Mouse (Mus musculus) adrenal gland, postnatal 14 days (tissue): ENCODE data around the gene Lysmd4. TPM values are rescaled to one million over a fixed set of nuclear protein-coding genes. Genes with fewer than 3 reads are reported as not detected.
"Not testable (repeated sequence)": the region's sequence is repeated elsewhere in the genome, so short reads cannot be mapped to it uniquely, and the experiment has no call there.

ENCODE experiments used
- DNase-seq: peaks from one replicate; pipeline ENCODE4 v3.0.0; 2021; ENCODE audit warnings: mixed read lengths
- total RNA-seq: library from RNA; stranded (reverse); gene quantifications from 2 replicates; pipeline ENCODE4 v1.2.3, GENCODE M21; 2021

Gene Lysmd4
- total RNA-seq, 1 experiment from 2014 or later: 9.3 TPM

DNA sequence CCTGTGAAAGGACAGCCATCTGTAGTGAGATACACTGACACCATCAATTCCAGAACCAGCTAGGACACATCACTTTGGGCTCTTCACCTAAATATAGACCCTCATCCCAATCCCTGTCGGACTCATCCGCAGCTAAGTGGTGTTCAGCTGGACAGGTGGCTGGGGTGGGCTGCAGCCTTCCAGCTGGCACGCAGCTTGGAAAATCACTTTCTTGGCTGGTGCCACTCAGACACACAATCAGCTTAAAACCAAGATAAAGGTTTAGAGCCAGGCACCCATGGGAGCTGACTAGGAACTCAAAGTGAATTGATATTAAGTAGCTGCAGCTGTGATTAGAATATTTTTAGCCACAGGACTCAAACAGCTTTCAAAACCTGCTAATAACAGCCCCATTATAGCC lies 7.9 kb downstream of the Lysmd4 start:
- no peak for DNase-seq

DNA sequence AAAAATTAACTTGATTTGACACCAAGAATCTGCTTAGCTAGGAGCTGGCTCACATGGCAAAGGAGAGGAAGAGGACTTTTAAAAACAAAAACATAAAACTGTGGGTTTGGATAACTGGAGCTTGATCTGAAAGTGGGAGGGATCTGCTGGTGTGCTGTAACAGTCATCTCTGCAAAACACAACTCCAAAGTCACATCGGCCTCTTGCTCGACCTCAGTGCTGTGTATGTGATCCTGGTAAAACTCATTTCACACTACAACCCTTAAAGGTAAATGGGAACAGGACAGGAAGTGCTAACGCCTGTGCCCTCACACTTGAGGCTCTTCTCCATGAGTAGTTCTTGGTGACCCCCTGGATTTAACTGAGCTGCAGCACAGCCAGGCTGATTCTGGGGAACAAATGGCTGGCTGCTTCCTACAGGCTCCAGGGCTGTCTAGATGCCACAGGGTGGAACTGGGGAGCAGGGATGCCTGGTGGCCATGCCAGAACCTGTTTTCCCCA lies 8.3 kb downstream of the Lysmd4 start:
- no peak for DNase-seq

DNA sequence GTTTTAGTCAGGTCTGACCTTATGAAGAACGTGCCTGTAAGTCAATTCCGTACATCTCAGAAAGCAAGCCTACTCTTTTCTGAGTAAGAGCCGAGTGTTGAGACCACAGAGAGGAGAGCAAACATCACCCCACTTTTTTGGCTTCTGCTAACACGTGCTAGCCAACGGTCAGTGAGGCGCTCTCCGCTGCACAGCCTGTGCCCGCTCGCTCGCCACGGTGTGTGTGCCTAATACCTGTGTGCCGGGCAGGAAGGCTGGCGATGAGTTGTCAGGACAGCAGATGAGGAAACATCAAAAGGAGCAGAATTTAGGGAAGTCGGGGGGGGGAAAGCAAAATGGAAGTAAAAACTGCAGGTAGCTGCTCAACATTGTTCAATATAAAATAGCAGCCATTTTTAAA lies 10.2 kb downstream of the Lysmd4 start:
- DNase-seq: no peak

DNA sequence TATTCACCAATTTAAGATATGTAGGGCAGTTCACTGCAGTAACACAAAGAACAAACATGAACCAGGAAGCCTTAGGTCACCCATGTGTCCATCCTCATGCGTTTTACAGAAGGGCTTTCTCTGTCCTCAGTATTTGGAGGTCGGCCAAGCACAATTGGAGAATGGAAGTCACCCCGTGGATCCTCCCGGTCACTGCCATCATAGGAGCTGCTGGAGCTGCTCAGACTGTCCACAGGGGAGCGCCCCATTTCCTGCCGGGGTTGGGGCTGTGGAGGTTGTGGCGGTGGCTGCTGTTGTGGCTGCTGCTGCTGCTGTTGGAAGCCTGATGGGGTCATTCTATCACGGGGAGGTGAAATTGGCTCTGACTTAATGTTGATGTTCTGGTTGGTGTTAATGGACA lies 12.5 kb downstream of the Lysmd4 start:
- DNase-seq: peak; percentile 54

DNA sequence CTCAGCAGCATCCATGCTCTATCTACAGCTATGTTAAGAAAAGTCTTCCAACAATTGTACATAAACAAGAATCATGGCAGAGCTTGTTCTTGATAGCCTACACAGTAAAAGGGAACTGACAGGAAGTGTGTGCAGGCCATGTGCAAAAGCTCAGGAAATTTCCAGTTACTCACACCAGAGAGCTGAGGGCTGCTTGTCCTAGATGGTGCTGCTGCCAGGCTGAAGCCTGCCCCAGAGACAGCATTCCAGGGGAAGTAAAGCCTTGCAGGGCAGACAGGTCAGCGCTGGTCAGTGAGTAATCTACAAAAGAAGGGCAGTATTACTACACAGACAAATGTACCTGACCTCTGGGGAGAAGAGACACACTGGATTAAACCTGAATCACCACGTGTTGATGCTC lies 14.0 kb downstream of the Lysmd4 start:
- DNase-seq: no peak

DNA sequence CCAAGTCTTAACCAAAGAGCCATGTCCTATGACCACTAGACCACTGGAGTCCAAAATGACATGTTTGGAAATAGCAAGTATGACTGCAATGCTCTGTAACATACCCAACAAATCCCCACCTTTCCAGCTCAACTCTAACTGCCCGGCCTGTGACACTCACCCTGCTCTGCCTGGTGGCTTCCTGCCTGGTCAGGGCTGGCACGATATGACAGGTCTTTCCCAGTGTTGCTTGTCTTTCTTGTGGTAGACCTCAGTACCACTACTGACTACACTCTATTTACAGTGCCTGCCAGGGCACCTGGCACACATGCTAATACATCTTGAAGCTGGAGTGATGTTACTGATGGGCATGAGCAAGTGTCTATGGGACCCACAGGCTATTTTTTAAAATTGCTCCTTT lies 15.4 kb downstream of the Lysmd4 start:
- no peak for DNase-seq

DNA sequence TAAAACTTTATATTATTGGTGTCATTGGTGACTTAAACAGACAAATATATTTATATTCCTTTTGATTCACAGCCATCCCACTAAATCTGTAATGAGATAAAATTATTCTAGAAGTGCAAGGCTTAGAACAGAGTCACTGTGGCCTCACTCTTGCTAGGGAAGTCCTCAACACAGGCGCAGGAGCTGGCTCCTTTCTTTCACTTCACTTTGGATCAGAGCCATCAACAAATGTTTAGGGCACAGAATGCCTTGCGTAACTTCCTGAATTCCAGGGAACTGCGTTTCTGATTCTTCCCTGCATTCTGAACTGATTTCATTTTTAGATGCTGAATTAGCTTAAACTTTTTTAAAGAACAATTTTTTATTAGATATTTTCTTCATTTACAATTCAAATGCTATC lies 19.6 kb downstream of the Lysmd4 start:
- no peak for DNase-seq

DNA sequence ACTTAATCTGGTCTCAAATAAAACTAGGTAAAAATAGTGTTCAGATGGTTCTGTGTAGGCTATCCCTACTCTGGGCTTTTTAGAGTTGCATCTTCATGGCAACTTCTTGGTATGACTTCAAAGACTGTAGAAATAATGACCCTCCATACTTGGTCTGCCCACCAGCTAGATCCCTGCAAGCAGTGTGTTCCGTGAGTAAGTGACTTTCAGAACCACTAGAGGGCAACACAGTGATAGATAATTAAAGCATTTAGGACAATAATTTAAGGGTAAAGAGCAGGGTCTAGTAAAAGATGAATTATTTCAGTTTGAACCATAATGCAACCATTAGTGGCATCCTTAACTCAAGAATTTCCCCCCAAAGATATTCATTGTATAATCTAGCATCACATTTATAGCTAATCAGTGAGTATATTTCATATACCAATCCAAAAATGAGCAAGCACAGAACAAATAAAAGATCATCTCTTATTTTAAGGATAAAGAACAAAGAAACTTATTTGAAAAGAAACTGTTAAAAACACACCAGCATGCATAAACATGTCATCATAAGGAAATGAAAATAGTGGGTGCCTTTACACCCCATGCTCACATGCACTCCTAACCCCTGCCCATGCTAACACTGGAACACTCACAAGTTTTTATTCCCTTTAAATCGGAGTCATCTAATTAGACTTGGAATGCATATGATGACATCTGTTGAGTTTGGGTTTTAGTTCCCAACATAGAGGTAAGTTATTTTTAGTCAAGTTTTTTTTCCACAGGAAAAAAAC lies 21.0 kb downstream of the Lysmd4 start:
- DNase-seq: no peak

DNA sequence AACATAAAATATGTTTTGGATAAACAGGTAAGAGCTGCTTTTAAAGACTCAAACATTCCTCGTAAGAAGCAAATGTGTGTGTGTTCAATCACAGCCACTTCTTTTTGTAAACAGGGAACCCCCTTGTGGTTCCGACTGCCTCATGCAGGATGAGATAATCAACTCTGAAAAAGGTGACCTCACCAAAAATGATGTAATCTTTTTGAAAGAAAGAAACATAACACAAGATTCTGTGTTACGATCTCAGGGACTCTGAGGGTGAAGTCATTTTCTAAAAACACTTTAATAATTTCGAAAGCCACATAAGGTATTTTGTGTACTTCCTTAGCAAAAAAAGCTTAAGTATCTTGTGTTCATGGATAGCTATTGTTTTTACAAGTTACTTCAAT lies 21.5 kb downstream of the Lysmd4 start:
- DNase-seq: no peak

DNA sequence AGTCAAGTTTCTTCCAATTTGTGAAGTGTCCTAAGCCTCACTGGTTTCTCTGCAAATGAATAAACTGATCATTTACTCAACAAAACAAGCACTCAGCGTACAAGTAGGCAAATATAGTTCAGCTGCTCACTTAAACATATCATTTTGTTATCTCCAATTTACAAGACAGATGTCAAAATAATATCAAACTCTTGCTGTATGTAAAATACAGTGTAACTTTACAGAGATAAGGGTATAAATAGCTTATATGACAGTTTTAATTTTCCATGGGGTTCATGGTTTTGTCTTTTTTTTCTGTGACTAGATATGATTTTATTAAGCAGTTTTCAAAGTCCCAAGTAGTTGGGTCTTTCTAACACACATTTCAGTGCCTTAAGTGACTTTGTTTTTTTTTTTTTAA lies 22.9 kb downstream of the Lysmd4 start:
- DNase-seq: no peak

DNA sequence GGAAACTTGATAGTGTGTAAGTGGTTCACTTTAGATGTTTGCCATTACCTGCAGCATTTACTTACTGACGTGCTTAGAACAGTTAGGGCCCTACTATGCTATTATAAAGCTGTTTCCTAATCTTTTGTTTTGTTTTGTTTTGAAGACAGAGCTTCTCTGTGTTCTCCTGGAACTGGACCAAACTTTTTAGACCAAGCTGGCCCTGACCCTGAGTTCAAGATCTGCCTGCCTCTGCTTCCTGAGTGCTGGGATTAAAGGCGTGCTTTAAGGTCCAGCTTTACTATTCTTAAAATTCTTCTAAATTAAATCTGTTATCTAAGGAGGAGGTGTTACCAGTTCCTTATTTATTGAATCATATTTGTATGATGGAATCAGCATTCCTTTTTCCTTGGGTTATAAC lies 23.7 kb downstream of the Lysmd4 start:
- DNase-seq: no peak

DNA sequence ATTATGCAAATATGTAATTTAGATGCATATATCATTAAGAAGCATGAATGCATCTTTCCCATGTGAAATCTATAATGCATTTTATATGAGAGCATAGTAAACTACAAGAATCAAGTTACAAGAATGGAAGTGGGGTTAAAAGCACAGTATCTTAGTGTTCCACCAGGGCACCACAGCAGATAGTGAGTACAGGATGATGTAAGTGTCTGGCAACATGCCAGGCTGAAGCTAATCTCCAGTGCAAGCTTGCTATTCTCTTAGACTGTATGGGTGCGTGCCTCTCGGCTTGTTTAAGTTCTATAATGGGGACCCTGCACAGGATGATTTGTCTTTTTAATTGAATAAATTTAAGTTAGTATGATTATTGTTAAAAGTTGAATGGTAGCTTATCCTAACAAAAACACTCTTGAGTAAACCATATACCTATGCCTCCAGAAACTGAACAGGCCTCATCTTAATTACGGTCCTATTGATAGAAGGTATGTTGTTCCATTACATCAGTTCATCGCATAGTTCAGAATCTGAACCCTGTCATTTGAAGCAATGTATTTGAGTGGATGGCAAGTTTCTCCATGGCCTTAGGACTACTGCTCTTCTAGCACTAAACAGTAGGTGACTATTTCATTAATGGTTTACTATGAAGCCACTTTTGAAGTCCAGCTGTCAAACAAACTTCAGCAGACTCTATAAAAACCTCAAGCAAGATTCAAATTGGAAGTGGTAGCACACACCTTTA lies 37.7 kb downstream of the Lysmd4 start:
- DNase-seq: peak; percentile 87

DNA sequence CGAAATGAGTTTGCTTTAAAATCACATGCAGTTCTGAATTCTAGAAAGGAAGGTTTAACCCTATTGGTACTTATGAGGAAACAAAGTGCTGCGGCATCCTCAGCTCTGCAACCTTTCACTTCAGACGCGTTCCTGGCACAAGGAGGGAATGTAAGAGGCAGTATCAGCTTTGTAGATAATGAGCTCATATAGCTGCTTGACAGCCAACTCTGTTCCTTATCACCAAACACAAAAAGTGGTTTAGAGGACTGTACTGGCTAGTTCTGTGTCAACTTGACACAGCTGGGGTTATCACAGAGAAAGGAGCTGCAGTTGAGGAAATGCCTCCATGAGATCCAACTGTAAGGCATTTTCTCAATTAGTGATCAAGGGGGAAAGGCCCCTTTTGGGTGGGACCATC lies 48.1 kb downstream of the Lysmd4 start:
- not testable (repeated sequence) for DNase-seq

DNA sequence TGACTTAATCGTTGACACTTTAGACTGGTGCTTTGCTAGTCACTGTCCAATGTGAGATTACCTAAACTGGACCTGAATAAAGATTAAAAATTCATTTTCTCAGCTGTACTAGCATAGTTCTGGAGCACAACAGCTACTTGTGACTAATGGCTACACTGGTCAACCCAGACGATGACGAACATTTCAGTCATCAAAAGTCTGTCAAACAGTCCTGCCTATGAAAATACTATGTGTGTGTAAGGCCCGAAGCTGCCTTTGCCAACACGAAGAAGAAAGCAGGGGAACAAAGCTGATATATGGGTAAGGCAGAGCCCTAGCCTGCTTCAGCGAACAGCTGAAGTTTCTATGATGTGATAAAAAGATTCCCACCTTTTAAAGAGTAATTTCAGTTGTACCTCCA lies 61.2 kb downstream of the Lysmd4 start:
- DNase-seq: no peak

DNA sequence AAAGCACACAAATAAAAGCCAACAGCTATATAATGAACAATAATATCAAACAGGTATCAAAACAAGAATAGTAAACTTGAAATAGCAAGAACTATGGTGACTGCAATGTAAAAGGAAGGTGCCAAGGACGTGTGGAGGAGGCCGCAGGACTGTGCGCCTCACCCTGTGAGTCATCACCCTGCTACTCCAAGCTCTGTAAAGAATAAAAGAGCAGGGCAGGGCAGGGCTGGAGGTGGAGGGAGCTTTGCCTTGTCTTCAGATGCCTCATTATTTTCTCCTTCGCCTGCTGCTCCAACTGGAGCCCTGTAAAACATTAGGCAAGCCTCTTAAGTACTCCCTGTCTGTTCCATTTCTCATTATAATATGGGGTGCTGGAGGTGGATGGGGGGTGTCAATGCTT lies 65.1 kb downstream of the Lysmd4 start:
- peak; percentile 41 for DNase-seq

DNA sequence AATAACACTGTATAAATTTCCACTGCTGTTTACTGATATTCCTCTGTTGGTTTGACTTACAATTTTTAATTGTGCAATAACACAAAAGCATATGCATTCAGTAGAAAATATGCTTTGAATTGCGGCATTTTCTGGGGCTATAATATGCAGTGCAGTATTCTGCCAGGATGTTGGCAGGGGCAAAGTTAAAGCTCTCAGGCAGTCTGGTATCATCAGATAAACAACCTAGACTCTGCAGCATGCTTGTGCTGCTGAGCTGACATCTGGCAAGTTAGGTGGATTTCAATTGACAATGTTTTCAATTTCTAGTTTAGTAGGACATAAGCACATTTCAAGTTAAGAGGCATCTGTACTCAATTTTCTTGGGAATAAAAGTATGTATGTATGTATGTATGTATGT lies 69.0 kb downstream of the Lysmd4 start:
- no peak for DNase-seq

DNA sequence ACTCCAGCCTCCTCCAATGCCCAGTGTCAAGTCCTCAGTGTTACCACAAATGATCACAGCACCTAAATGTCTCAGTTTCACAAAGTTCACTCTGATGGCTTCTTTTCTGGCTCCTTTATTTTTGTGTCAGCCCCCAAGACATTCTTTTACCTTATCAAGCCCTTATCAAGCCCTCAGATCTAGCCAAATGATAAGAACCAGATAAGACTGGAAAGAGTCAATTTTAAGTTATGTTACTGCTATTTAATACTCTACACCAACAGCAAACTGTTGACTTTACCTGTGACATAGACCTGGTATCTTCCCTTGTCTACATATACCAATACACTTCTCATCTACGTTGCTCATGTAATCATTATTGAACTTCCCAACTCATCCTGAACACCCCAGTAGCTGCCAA lies 74.1 kb downstream of the Lysmd4 start:
- DNase-seq: no peak

DNA sequence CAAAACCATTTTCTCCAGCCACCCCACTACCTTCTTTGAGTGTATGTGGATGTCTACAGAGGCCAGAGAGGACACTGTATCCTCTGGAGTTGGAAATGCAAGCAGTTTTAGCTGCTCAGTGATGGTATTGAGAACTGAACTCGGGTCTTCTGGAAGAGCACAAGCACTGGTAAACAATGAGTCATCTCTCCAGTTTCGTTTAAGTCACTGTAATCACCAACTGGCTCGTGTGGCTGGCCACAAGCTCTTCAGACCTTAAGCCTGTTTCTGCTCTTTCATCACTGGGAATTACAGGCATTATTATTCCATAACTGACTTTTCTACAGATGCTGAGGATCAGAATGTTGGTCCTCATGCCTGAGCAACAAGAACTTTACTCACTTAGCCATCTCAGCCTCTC lies 82.6 kb downstream of the Lysmd4 start:
- DNase-seq: no peak

DNA sequence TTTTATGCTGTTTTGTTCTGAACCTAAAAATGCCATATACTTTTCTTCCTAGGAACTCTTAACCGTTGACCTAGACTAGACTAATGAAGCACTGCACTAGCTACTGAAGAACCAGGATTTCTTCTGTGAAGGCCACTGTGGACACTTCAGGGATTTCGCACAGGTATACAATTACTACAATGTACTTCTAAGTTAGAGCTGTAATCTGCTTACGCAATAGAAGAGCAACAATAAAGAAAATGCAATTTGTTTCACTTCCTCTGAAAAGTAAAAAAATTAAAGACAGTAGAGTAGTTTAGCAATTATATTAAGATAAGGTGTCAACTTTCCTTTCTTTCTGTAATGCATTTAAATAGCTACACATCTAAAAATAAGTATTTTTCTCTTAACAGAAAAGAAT lies 84.7 kb downstream of the Lysmd4 start:
- no peak for DNase-seq

DNA sequence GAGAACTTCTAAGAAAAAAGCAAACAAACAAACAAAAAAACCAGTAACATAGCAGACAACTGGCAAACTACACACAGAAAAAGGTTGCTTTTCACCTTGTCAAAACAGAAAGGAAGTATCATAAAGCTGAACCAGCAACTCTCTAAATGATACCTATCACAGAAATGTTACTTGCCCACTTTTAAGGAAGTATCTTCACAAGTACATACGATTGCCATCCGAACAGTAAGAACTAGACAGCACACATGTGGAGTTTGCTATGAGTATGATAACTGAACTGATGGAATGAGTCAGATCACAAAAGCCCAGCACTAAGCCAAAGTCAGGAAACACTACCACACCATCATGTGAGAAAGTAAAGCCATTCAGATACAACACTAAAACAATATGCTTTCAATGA lies 85.8 kb downstream of the Lysmd4 start:
- no peak for DNase-seq

DNA sequence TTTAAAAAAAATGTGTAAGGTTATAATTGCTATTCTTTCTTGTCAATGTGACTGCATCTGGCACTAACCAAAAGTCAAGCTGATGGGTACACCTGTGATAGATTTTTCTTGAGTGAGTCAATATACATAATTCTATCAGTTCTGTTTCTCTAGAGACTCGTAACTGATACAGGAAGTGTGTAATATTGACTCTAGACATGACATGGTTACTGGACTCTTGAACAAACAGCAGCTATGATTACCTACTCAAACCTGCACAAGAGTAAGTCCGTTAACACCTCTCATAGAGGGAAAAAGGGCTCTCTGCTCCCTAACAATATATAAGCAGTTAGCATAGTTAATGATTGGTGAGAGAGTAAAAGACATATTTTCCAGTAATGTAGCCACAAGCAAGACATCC lies 87.8 kb downstream of the Lysmd4 start:
- DNase-seq: no peak

DNA sequence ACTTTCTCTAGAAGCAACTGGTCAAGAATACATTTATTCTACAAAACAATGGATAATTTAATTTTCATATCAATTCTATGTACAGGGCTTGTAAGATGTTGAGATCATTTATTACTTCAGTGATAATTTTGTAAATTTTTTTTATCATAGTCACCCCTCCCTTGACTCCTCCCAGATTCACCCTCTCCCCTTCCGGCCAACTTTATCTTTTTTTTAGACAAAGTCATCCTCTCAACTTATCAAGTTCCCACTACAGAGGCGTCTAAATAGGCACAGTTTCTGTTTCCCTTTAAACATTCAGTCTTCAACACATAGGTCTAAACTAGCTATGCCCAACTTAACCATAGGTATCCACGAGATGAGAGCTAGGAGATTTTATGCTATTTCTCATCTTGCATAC lies 90.9 kb downstream of the Lysmd4 start:
- no peak for DNase-seq

DNA sequence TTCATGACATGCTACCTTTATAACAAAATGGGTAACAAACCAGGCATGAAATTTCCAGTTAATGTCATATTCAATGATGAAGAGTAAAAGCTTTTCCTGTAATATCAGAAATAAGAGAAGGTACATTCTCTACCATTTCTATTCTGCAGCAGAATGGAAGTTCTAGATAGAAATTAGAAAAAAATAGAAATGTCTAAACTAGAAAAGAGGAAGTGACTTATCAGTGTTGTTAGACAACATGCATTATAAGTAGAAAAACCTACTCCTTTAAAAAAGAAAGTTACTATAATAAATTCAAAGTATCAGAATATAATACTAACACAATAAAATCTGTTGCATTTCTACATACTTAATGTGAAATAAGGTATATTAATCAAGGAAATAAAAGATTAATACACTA lies 96.4 kb downstream of the Lysmd4 start:
- DNase-seq: no peak

DNA sequence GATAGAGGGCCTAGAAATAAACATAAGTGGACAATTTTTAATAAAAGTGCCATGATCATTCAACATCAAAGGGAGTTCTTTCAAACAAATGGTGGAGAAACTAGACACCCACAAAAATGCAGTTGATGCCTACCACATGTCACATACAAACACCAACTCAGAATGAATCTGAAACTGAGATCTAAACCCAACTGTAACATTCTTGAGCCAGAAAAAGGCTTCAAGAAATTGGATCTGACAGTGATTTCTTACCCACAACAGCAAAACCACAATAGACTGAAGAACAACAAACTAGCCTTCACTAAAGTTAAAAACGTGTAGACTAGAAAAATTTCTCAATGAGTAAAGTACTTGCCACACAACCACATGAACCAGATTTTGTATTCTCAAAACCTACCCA lies 98.0 kb downstream of the Lysmd4 start:
- DNase-seq: no peak
